Mouse (Mus musculus) naive thymus-derived CD4-positive, alpha-beta T cell, adult 2 months (primary cell): Measurements from ENCODE around the gene Galnt17.
A peak's percentile ranks its signal among the peaks of the same experiment; 100 is the strongest.

ENCODE experiments used
- DNase-seq: peaks from one replicate; pipeline ENCODE4 v3.0.0-alpha.2; 2011; ENCODE audit warnings: low read depth

Galnt17 gene

DNA sequence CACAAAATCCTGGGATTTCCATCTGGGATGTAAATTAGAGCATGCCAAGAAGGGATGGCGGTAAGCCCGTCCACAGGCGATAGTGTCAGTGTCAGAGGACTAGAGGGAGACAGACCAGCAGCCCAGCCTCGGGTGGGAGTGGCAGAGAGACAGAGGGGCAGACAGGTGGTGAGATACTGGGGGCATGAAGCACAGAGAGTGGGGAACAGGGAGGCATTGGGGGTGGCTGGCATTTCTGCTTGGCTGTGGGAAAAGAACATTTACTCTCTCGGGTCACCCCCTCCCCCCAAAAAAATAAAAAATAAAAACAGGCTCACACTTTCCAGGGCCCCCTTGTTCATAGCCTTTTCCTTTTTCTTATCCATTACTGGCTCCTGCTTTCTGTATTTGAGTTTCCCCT is 287.4 kb downstream of the Galnt17 start:
- no peak for DNase-seq

DNA sequence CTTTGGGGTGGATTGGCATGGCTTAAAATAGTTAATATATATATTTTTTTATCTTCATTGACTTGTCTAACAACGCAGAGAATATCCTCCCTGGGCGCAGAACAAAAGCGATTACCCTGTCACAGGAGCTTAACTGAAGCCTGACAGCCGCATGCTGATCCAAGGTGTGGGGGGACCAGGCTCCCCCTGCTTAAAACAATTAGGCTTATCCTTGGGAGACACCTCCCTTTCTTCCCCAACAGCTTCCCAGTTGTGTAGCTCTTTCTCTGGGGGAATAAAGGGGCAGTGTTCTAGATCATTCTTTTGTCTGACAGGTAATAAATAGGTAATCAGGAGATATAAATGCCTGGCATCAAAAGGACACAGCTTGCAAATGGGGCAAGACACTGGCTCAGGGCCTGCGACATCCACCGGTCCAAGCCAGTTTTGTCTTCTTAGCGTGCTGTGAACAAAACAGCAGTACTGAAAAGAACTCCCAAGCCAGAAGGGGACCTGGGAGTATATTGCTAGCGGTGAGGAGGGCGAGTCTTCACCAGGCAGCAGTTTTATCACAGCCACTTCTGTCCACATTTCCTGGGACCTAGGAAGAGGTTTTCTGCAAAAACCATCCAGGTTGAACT is 288.8 kb downstream of the Galnt17 start:
- DNase-seq: no peak

DNA sequence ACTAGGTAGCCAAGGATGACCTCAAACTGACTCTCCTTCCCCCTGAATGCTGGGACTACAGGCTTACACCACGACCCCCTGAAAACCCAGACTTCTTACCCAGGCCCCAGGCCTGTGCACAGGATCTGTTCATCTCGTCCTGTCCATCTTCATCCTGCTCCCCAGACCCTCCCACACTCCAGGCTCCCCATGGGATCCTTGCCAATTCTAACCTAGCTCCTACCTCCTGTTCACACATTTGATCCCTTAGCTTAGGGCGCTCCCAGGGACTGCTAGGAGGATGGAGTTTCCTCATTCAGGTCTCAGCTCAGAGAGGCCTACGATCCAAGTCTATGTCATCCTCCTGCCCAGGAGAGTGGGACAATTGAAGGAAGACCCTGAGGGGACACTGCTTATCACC is 292.2 kb downstream of the Galnt17 start:
- DNase-seq: no peak

DNA sequence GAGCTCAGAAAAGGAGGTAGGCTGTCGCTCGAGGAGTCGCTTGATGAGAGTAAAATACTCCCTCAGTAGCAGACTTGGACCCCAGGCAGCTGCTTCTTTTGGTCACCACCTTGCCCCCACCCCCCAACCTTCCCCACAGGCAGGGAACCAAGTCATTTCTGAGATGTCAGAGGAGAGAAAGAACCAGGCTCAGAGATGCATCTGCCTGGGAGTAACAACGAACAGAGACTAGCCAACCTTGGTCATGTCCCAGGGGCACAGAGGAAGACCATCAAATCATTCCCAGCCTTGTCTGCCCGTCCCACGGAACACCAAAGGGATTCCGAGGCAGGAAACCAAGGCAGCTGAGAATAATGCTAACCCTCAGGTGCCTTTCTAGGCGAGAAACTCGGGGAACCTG is 293.0 kb downstream of the Galnt17 start:
- no peak for DNase-seq

DNA sequence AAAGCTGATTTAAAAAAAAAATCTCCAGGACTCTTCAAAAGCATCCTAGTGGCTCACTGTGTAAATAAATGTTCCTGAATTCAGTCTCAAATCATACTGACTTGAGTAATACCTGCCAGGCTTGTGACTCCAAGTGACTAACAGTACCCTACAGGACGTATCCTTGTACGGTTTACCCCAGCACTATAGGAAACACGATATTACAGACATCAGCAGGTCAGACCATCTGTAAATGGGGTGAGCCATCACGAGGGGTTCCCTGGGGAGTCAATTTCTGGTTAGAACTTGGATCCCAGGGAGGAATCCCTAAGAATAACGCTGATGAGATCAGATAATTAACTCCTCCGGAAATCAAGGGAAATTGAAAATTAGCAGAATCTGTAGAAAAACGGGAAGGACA is 294.5 kb downstream of the Galnt17 start:
- DNase-seq: no peak

DNA sequence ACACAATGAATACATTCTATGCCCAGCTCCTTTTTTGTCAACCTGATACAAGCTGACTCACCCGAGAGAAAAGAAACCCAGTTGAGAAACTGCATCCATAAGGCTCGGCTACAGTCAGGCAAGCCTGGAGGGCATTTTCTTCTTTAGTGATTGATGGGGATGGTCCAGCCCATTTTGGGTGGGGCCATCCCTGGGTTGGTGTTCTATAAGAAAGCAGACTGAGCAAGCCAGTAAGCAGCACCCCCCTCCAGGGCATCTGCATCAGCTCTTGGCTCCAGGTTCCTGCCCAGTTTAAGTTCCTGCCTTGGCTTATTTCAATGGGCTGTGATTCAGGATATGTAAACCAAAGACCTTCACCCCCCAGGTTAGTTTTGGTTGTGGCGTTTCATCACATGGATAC is 295.2 kb downstream of the Galnt17 start:
- no peak for DNase-seq

DNA sequence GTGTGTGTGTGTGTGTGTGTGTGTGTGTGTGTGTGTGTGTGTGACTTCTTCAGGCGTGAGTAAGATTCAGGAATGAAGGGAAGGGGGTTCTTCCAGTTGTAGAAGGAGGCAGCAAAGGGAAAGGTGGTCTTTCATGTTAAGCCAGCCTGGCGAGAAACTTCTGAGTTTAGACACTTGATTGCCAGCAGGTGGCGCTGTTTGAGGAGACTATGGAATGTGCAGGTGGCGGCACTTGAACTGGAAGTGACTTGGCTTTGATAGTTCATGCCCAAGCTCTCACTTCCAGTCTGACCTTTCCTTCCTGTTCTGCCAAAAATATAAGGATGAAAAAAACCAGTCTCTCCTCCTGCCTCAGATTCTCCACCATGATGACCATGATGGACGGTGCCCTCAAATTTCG is 298.8 kb downstream of the Galnt17 start:
- no peak for DNase-seq

DNA sequence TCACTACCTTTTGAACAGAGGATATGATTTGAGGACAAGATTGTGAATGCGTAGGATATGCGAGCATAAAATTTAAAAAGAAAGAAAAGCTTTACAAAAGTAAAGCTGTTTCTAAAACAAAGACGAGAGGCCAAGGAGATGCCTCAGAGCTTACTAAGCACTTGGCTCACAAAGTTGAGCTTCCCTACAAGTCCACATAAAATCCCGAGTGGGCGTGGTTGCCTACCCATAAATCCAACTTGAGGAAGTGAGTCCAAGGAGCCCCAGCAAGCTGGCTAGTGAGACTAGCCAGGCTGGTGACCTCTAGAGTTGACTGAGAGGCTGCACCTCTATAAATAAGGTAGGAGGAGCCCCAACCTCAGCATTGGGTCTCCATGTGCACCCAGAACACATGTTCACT is 299.8 kb downstream of the Galnt17 start:
- DNase-seq: no peak

DNA sequence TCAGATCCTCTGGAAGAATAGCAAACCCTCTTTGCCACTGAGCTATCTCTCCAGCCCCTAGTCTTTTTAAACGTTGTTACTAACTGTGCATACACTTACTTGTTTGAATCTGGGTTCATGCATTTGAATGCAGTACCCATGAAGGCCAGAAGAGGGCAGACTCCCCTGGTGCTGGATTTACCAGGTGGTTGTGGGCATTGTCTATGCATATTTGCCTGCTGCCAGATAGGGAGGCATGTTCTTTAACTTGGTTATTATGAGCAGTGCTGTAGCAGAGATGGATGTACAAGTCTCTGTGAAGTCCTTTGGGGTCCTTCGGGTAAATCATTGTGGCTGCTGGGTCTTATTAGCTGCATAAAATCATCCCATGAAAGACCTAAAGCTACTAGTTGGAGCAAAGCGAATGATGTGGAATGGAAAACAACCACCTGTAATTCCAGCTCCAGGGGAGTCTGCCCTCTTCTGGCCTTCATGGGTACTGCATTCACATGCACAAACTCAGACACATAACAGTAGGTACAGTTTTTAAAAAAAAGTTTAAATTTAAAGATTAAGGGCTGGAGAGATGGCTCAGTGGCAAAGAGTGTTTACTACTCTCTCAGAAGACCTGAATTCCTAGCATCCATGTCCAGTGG is 300.3 kb downstream of the Galnt17 start:
- no peak for DNase-seq

DNA sequence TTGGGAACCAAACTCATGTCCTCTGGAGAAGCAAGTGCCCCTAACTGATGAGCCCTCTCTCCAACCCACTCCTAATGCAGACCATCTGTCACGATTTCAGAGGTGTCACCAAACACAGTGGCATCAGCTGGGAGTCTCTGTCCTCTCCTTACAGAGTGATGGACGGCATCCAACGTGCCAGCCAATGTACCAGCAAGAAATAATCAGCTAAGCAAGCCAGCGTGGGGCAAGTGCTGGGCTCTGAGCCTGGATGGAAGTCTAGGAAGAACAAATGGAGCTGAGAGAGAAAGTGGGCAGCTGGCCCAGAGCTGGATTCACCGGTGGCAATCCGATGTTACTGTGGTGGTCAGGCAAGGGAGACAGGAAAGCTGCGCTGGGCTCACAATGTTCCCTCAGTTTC is 301.1 kb downstream of the Galnt17 start:
- DNase-seq: no peak

DNA sequence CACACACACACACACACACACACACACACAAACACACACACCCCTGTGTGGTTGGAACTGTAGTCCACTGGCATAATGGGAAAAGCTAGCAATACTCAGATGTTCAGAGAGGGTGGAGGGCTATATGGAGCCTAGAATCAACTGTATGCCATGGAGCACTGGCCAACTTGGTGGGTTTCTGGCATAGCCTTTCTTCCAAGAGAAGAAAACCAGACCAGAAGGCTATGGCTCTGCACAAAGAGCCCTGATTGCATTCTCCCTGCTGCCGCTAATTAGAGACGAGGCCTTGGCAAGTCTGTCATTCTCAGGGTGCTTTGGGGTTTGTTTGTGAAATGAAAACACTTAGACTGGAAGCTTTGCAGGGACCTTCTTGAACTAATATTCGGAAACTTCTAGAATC is 301.8 kb downstream of the Galnt17 start:
- DNase-seq: no peak

DNA sequence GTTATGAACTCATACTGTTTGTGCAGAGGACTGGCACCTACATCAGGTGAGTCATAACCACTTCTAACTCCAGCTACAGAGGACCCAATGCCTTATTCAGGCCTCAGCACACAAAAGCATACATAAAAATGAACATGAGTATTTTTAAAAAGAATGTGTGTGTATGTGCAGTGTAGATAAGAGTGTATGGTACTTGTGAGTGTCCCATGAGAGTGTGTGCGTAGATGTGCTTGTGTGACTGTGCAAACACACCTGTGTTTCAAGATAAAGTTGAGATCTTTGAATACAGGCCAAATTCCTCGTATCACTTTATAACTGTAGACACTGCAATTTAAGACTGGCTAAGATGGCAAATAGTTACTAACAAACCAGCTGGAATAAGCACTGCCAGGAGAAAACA is 307.7 kb downstream of the Galnt17 start:
- DNase-seq: no peak

DNA sequence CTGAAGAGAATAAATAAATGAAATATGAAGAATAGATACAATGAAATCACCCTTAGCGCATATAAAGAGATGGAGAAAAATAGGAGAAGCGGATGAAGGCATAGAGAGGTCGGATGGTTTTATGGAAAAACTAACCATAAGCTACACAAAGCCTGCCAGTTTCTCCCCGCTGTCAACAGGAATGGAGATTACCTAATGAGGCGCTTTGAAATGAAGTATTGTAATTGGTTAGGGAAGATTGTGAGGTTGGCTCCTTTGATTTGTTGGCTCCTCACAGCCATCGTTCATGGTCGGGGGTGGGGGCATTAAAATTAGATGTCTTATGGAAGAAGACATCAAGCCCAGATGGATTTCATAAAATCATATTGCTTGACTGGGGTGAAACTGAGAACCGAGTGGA is 329.0 kb downstream of the Galnt17 start:
- no peak for DNase-seq

DNA sequence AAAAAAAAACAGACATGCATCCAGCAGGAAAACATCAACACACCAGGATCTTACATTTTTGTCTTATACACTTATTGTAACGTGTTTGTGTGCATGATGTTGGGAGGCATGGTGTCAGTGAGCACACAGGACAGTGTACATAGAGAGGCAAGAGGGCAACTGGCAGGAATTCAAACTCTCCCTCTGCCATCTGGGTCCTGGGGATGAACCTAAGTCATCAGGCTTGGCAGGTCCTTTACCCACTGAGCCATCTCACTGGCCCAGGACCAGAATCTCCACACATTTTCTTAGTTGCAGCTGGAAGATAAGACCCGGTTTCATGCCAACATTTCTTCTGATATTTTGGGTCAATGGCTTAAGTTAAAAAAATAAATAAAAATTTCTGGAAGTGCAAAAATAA is 329.4 kb downstream of the Galnt17 start:
- no peak for DNase-seq

DNA sequence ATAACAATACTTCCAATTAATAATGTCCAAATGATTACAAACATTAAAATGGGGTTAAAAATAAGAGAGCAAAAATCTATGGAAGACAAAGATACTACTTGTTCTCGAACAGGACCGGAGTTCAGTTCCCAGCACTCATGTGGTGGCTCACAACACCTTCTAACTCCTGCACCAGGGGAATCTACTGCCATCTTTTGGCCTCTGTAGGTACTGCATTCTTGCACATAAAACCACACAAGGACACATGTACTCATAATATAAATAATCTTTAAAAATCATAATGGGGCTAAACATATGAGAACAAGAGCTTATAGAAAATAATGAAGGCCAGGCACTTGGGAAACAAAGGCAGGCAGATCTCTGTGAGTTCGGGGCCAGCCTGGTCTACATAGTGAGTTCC is 330.3 kb downstream of the Galnt17 start:
- no peak for DNase-seq

DNA sequence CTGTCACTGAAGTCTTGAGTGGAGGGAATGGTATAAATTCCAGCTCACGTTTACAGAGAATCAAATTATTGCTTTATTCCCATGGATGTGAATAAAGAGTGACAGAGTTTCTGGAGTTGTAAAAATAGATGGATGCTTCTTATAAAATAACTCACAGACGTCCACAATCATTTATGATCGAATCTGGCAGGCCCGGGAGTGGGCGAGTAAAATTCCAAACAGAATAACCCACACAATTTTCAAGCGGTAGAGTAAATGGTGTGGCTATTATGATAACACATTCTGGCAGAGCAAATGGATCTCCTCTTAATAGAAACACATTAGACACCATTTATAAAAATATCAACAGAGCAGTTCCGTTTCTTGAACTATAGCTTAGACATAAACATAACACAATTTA is 355.9 kb downstream of the Galnt17 start:
- DNase-seq: no peak

DNA sequence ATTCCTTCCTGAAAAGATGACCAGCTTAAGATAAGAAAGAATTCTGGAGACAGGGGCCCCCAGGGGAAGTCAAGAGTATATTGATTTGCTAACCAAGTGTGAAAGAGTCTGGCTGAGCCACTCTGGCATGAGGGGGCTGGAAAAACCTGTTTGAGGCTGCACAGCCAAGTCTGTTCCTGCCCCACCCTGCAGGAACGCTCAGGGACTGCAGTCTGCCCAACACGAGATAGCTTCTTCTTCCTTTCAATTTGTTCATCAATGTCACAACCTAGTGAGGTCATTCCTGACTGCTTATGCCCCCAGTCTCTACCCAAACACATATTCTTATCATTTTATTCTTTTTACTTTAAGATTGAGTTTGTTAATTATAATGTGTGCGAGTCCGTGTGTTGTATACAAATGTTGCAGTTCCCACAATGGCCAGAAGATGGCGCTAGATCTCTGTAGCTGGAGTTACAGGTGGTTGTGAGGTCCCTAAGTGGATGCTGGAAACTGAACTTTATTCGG is 357.4 kb downstream of the Galnt17 start:
- DNase-seq: peak; percentile 1

DNA sequence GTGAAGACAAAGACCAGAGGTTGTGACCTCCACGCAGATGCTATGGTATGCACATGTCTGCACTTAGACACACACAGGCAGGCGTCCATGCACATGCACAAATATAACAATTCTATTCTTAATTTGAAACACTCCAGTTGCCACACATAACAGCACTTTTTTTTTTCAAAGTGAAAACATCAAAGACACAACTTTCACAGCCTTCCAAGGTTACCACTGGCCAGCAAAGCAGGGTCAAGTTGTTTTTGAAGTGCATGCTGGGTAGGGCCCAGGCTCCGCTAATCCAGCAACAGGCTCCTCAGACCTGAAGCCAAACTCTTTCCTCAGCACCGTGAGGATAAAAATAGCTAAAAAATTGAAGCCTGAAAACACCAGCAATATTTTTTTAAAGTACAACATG is 357.9 kb downstream of the Galnt17 start:
- no peak for DNase-seq

DNA sequence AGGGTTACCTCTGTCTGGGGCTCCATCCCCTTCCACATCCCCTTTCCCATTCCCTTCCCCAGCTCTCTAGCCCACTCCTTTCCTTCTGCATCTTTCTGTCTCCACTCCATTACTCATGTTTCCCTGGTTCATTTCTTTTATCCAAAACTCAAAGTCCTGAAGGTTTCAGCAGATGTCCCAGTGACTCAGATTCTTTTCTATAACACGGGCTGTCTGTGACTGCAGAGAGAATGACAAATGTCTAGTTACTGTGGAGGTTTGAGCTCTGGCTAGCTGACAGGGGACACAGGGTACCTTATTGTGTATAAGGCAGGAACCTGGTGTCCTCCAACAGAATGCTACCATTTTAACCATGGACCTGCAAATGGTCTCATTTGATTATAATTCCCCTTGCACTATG is 358.6 kb downstream of the Galnt17 start:
- DNase-seq: no peak

DNA sequence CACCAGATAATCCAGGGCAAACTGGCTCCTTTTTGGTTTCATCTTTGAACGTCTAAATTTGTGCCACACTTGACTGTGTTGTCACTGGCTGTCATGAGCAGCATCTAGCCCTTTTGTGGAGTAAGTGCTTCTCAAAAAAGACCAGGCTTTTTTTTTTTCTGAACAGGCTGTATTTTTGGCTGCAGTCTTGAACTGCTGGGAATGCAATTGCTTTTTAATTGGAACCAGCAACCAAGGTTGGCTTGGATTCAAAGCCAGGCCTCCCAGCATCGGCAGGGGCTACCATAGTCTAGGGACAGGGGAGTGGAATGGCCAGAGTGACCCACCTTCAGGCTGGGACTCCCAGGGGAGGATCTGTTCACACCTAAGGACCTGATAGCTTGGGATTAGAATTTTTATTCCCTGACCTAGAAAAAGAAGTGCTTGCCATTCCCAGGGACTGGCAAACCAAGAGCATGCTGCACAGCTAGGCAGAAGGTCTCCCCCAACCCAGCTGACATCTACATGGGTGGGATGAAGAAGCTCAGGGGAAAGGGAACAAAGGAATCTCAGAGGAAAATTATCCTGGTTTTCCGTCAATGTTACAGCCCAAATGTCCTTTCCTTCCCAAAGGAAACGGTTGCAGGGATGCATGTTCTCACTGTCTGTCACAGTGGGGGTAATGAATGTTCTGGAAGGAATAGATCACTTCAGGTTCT is 369.2 kb downstream of the Galnt17 start:
- DNase-seq: no peak

DNA sequence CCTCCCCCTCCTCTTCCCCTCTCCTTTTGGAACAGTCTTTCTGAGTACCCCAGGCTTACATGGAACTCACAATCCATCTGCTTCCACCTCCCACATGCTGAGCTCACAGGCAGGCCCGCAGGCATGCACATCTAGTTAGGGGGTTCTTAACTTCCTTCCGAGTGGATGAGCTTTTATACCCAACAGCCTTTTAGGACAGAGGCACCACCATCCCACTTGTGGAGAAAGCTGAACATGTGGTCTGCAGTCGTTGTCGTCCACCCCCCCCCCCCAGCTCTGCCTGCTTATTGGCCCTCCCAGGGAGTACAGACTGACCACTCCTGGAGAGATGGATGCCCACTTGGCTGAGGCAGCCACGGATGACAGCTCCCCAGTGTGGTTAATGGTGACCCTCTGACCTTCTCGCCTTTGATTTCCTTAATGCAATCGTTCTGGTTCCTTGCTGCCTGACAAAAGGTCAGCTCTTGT is 370.0 kb downstream of the Galnt17 start:
- no peak for DNase-seq

DNA sequence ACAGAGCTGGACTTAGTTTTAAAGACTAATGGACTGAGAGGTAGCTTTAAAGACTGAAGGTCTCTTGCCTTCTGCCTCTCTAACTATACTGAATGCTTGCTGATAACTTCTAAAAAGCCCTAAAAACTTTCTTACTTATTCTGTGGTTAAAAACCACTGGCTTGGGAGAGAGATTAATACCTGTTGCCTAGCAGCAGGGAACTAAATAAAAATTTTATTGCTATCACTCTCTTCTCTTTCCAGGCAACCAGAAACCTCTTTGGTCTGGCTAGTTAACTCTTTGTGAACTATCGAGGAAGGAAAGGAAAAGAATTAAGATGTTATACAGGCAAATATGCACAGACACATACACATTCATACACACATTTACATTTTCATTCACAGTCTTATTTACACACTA is 377.3 kb downstream of the Galnt17 start:
- no peak for DNase-seq

DNA sequence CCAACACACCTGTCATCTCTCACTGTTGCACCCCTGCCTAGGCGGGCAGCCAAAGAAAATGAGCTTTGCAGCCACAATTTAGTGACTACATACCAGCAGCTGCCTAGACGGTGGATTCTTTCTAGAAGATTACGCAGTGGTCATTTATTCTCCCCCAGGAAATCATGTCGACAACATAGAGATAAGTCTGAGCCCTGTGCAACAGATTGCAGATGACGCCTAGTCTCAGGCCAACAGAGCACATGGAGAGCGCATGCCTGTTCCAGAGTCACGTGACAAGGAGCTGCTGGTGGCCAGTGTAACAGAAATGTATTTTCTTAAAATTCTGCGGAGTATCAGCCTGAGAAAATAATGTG is 380.5 kb downstream of the Galnt17 start:
- DNase-seq: no peak
